Comparison of ENCODE assay signal across 8 mouse cellular contexts in the genomic region with DNA sequence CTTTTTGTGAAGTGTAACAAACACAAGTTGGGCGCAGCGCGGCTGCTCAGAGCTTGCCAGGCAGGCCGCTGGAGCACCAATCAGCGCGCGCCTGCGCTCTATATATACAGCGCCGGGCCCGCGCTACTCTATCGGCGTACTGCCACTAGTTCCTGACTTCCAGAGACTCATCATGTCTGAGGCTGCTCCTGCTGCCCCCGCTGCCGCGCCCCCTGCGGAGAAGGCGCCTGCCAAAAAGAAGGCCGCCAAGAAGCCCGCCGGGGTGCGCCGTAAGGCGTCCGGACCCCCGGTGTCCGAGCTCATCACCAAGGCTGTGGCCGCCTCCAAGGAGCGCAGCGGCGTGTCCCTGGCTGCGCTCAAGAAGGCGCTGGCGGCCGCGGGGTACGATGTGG. TPM values are rescaled to one million over a fixed set of nuclear protein-coding genes. Genes with fewer than 3 reads are reported as not detected.
A peak's percentile ranks its signal among the peaks of the same experiment; 100 is the strongest.
DNase-seq lines count a peak whose midpoint lies in the region; ATAC-seq lines count a peak whose summit lies in the region.

Gene Hist1h1c (plus strand): TSS at position 132 of the 392 bp plus-strand sequence.

- WGBS in hindbrain, embryonic 15.5 days: 0% methylated on average over 38 of the region's 38 CpGs

- H3K27ac ChIP-seq in hindbrain, embryonic 15.5 days (replicated peaks): peak within 1 kb of the TSS; percentile 89

- peak; percentile 92 for DNase-seq in T-cell, adult 2 months (ENCODE audit: low spot score)
- DNase-seq in cerebellum, postnatal 4 days (ENCODE audit: low spot score in 2 of 2): peak; percentile 65 to 88
- peak; percentile 82 for DNase-seq in gastrocnemius, adult 18-20 months (ENCODE audit: low spot score)
- peak; percentile 84 for DNase-seq in left cerebral cortex, adult 11 months (ENCODE audit: low spot score)
- peak; percentile 95 to 96 for DNase-seq in lung, postnatal 4 days
- DNase-seq in retina, postnatal 1 day: peak; percentile 95
- DNase-seq in thymus, postnatal 4 days: peak; percentile 97

- peak; percentile 93 for ATAC-seq in hindbrain, embryonic 15.5 days (ENCODE audit: low FRiP score, low read depth)

- no peaks in the 10 kb centered on the region for H3K9me3 ChIP-seq in hindbrain, embryonic 15.5 days

- peaks cover 23% of the 10 kb centered on the region for H3K4me1 ChIP-seq in hindbrain, embryonic 15.5 days (replicated peaks)

- peak within 1 kb of the TSS; percentile 62 for H3K9ac ChIP-seq in hindbrain, embryonic 15.5 days

- peak within 1 kb of the TSS; percentile 100 for H3K4me2 ChIP-seq in hindbrain, embryonic 15.5 days

- H3K4me3 ChIP-seq in hindbrain, embryonic 15.5 days: peak within 1 kb of the TSS; percentile 58

- H3K36me3 ChIP-seq in hindbrain, embryonic 15.5 days: no peaks in the 10 kb centered on the region

- no peaks in the 10 kb centered on the region for H3K27me3 ChIP-seq in hindbrain, embryonic 15.5 days

RNA-seq across cellular contexts. Expression of gene Hist1h1c, which starts in this region (rescaled TPM):
- 100 to 1,000 TPM; 157 to 219 TPM for total RNA-seq in gastrocnemius, adult 18-20 months (2021)
- polyA plus RNA-seq in hindbrain, embryonic 15.5 days (2015; fragmentation: Nextera tagmentation; extraction: Ambion mirVana): 7.7 and 10.4 TPM in 2 replicates

Comparison
In these comparisons a context has a peak if more than half of its experiments do, and no peak if none do; other contexts are left out.
1. Peak in every context shown above with its lines: DNase-seq, ATAC-seq, H3K4me3 ChIP-seq and H3K27ac ChIP-seq.